Mouse (Mus musculus) inflammation-experienced regulatory T-cells, adult 6 months (primary cell): ENCODE data around the gene Kctd7. TPM values are rescaled to one million over a fixed set of nuclear protein-coding genes. Genes with fewer than 3 reads are reported as not detected.
A peak's percentile ranks its signal among the peaks of the same experiment; 100 is the strongest.

ENCODE experiments used
- ATAC-seq: one replicate; pipeline ENCODE4 v1.8.0; 2017
- polyA plus RNA-seq, 3 experiments: library from polyadenylated mRNA; unstranded; fragments of 100-300 nt; shearing (Covaris generic); gene quantifications; one replicate each; pipeline ENCODE4 v1.2.1; 2017

Gene Kctd7
- polyA plus RNA-seq, 3 experiments from 2014 or later = 2.1 to 3.0 (median 3.0) TPM

- ATAC-seq = no peak
Measured at GRCm38 (mm10) chr5:130193760-130194159, 49.1 kb downstream of the Kctd7 start.

- peak; percentile 89 for ATAC-seq
Measured at GRCm38 (mm10) chr5:130196307-130196706, 51.6 kb downstream of the Kctd7 start.

- no peak for ATAC-seq
Measured at GRCm38 (mm10) chr5:130197454-130197853, 52.8 kb downstream of the Kctd7 start.

GRCm38 (mm10) chr5:130197981-130198380 lies 53.3 kb downstream of the Kctd7 start:
- no peak for ATAC-seq

- no peak for ATAC-seq
Measured at GRCm38 (mm10) chr5:130200233-130201029, 55.8 kb downstream of the Kctd7 start.

GRCm38 (mm10) chr5:130203948-130204347 lies 59.3 kb downstream of the Kctd7 start:
- ATAC-seq = peak; percentile 49

- peak; percentile 82 for ATAC-seq
Measured at GRCm38 (mm10) chr5:130204560-130204959, 59.9 kb downstream of the Kctd7 start.

Other genes starting within 250 kb of the Kctd7 start
- 1 to 10 TPM in 2 of 3 experiments, under 1 TPM in 1; 0.60 to 2.3 (median 1.5) TPM for gene Zbed5, start 249.1 kb upstream of the Kctd7 start, polyA plus RNA-seq
- gene Phkg1, start 246.3 kb upstream of the Kctd7 start, polyA plus RNA-seq = under 1 TPM; 0.23 to 0.52 (median 0.38) TPM
- 1 to 10 TPM in 1 of 3 experiments, not detected in 2; 1.8 TPM for gene Nupr1l, start 236.3 kb upstream of the Kctd7 start, polyA plus RNA-seq
- gene Vkorc1l1, start 202.9 kb upstream of the Kctd7 start, polyA plus RNA-seq = 1 to 10 TPM; 3.5 to 4.8 (median 4.4) TPM
- gene Gusb, start 141.8 kb upstream of the Kctd7 start, polyA plus RNA-seq = 10 to 100 TPM; 42.3 to 50.6 (median 45.0) TPM
- 100 to 1,000 TPM in 2 of 3 experiments, 10 to 100 TPM in 1; 92.0 to 107 (median 100) TPM for gene Asl, start 115.6 kb upstream of the Kctd7 start, polyA plus RNA-seq
- 10 to 100 TPM; 58.3 to 70.9 (median 58.4) TPM for gene Crcp, start 115.6 kb upstream of the Kctd7 start, polyA plus RNA-seq
- 1 to 10 TPM; 1.9 to 2.2 (median 2.0) TPM for gene Tpst1, start 71.5 kb upstream of the Kctd7 start, polyA plus RNA-seq
- gene Rabgef1, start 26.9 kb downstream of the Kctd7 start, polyA plus RNA-seq = 10 to 100 TPM; 31.3 to 40.9 (median 36.7) TPM
- gene Tmem248, start 72.2 kb downstream of the Kctd7 start, polyA plus RNA-seq = 10 to 100 TPM; 11.2 to 13.4 (median 13.2) TPM
- 100 to 1,000 TPM; 108 to 150 (median 130) TPM for gene Sbds, start 110.7 kb downstream of the Kctd7 start, polyA plus RNA-seq
- 10 to 100 TPM; 30.4 to 35.1 (median 33.9) TPM for gene Tyw1, start 110.8 kb downstream of the Kctd7 start, polyA plus RNA-seq
- gene Caln1, start 224.6 kb downstream of the Kctd7 start, polyA plus RNA-seq = not detected
- gene A330070K13Rik, start 239.8 kb downstream of the Kctd7 start, polyA plus RNA-seq = not detected